Mouse (Mus musculus): ENCODE data around the gene Dnajb9. TPM values are rescaled to one million over a fixed set of nuclear protein-coding genes. Genes with fewer than 3 reads are reported as not detected.
"Not testable (repeated sequence)": the region's sequence is repeated elsewhere in the genome, so short reads cannot be mapped to it uniquely, and the experiment has no call there.

The Dnajb9 gene
- total and polyA plus RNA-seq, 2 experiments from 2014 or later = 12.3 to 34.7 TPM

GRCm38 (mm10) chr12:44223044-44223443 is 12.9 kb upstream of the Dnajb9 start:
- DNase-seq (ENCODE audit: low spot score) (no peak), ATAC-seq (no peak)
- no peak overlapping the region for H3K27ac ChIP-seq
- 82% methylated on average over 3 of the region's 3 CpGs for WGBS
- H3K4me2 ChIP-seq (ENCODE audit: low read depth, low read length) = no peak overlapping the region
- no peak overlapping the region for H3K4me3 ChIP-seq (ENCODE audit: low read length)
- no peaks in the 10 kb centered on the region for H3K9me3 ChIP-seq (ENCODE audit: low read length)
- no peaks in the 10 kb centered on the region for H3K4me1 ChIP-seq (ENCODE audit: insufficient read depth, low read length)
- no peak for TF ChIP-seq CTCF (IDR thresholded peaks at IDR 0.05; ENCODE audit: low read depth)
- no peaks in the 10 kb centered on the region for H3K36me3 ChIP-seq (ENCODE audit: insufficient read depth, low read length)
- no peak overlapping the region for H3K9ac ChIP-seq (replicated peaks; ENCODE audit: low read length)
- H3K27me3 ChIP-seq (ENCODE audit: insufficient read depth, low read length) = no peaks in the 10 kb centered on the region

DNA sequence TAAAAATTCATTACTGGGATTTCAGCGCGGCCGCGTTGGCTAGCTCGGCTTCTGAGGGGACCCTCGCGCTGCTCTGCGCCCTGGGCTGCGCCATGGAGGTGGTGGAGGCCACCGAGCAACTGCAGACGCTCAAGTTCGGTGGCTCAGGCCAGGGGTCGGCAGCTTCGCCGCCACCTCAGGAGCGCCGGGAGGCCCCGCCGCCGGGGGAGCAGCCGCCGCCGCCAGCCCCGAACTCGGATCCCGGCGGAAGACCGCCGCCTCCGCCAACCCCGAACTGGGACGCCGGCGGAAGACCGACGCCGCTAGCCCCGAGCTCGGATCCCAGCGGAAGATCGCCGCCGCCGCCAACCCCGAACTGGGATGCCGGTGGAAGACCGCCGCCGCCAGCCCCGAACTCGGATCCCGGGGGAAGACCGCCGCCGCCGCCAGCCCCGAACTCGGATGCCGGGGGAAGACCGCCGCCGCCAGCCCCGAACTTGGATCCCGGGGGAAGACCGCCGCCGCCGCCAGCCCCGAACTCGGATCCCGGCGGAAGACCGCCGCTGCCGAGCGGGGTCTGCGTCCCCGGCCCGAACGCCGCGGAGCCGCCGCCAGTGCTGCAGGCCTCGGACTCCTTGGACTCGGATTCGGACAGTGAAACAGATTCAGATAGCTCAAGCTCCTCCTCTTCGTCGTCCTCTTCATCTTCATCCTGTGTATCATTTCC is 11.7 kb upstream of the Dnajb9 start:
- 2% methylated on average over 81 of the region's 89 CpGs for WGBS
- ATAC-seq = peak; percentile 58; the same call in 1 of the 2 replicates

DNA sequence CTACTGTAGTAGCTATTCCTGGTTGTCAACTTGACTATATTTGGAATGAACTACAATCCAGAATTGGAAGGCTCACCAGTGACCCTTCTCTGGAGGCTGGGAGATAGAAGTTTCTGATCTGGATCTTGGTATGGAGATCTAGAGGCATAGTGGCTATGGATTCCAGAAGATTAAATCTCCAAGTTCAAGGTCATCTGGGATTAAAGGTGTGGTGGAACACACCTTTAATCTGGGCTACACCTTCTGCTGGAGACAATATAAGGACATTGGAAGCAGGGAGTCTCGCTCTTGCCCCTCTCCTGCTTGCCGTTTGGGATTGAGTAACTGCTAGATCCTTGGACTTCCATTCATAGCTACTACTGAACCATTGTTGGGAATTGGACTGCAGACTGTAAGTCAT is 10.9 kb upstream of the Dnajb9 start, which contains the start of gene Pnpla8:
Gene Pnpla8, plus strand, starts transcription at position 301 of the 400 bp plus-strand sequence.
- Histone ChIP-seq H3K27ac (peak within 1 kb of the TSS; percentile 32; the same call in 1 of the 2 replicates), H3K4me3 (ENCODE audit: low read length) (peak within 1 kb of the TSS; percentile 64), H3K9ac (replicated peaks; ENCODE audit: low read length) (peak within 1 kb of the TSS; percentile 77), H3K4me2 (ENCODE audit: low read depth, low read length) (peak within 1 kb of the TSS; percentile 76)
- not testable (repeated sequence) for H3K4me1 ChIP-seq (ENCODE audit: insufficient read depth, low read length); H3K9me3 ChIP-seq (ENCODE audit: low read length); H3K27me3 ChIP-seq (ENCODE audit: insufficient read depth, low read length); ATAC-seq; DNase-seq (ENCODE audit: low spot score); H3K36me3 ChIP-seq (ENCODE audit: insufficient read depth, low read length)
- WGBS = 88% methylated on average over 2 of the region's 2 CpGs

More for the DNA sequence above, 11.7 kb upstream of the Dnajb9 start:
- DNase-seq (ENCODE audit: low spot score) = peak; percentile 13
- H3K27me3 ChIP-seq (ENCODE audit: insufficient read depth, low read length) = no peaks in the 10 kb centered on the region
- H3K9ac ChIP-seq (replicated peaks; ENCODE audit: low read length) = peak overlapping the region; percentile 77
- H3K36me3 ChIP-seq (ENCODE audit: insufficient read depth, low read length) = no peaks in the 10 kb centered on the region
- H3K4me3 ChIP-seq (ENCODE audit: low read length) = peak overlapping the region; percentile 64
- no peaks in the 10 kb centered on the region for H3K9me3 ChIP-seq (ENCODE audit: low read length)
- peak overlapping the region; percentile 76 for H3K4me2 ChIP-seq (ENCODE audit: low read depth, low read length)
- no peaks in the 10 kb centered on the region for H3K4me1 ChIP-seq (ENCODE audit: insufficient read depth, low read length)
- TF ChIP-seq CTCF (IDR thresholded peaks at IDR 0.05; ENCODE audit: low read depth) = no peak
- peak overlapping the region; percentile 32; the same call in 1 of the 2 replicates for H3K27ac ChIP-seq

DNA sequence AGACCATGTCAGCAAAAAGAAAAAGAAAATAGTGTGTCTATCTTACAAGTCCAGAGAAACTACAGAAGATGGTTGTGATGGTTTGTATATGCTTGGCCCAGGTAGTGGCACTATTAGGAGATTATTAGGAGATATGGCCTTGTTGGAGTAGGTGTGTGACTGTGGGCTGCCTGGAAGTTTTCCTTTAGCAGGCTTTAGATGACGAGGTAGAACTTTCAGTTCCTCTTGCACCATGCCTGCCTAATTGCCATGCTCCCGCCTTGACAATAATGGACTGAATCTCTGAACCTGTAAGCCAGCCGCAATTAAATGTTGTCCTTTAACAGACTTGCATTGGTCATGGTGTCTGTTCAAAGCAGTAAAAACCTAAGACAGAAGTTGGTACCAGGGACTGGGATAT is 1.4 kb upstream of the Dnajb9 start:
- H3K4me1 ChIP-seq (ENCODE audit: insufficient read depth, low read length) = no peaks in the 10 kb centered on the region
- TF ChIP-seq CTCF (IDR thresholded peaks at IDR 0.05; ENCODE audit: low read depth) = no peak
- 94% methylated on average over 3 of the region's 3 CpGs for WGBS
- no peak for DNase-seq (ENCODE audit: low spot score)
- no peak overlapping the region for H3K4me2 ChIP-seq (ENCODE audit: low read depth, low read length)
- no peaks in the 10 kb centered on the region for H3K27me3 ChIP-seq (ENCODE audit: insufficient read depth, low read length)
- H3K36me3 ChIP-seq (ENCODE audit: insufficient read depth, low read length) = no peaks in the 10 kb centered on the region
- H3K9ac ChIP-seq (replicated peaks; ENCODE audit: low read length) = no peak overlapping the region
- no peak overlapping the region for H3K4me3 ChIP-seq (ENCODE audit: low read length)
- ATAC-seq = no peak
- H3K27ac ChIP-seq = no peak overlapping the region
- no peaks in the 10 kb centered on the region for H3K9me3 ChIP-seq (ENCODE audit: low read length)

- peak; percentile 17; the same call in 1 of the 2 replicates for TF ChIP-seq CTCF (IDR thresholded peaks at IDR 0.05; ENCODE audit: low read depth)
- WGBS = under 1% methylated on average over 37 of the region's 37 CpGs
- Histone ChIP-seq H3K4me1 (ENCODE audit: insufficient read depth, low read length) (no peaks in the 10 kb centered on the region), H3K4me2 (ENCODE audit: low read depth, low read length) (peak overlapping the region; percentile 73), H3K9me3 (ENCODE audit: low read length) (no peaks in the 10 kb centered on the region), H3K36me3 (ENCODE audit: insufficient read depth, low read length) (no peaks in the 10 kb centered on the region; the same call in 1 of the 2 replicates), H3K27ac (peak overlapping the region; percentile 92), H3K9ac (replicated peaks; ENCODE audit: low read length) (peak overlapping the region; percentile 93), H3K4me3 (ENCODE audit: low read length) (peak overlapping the region; percentile 98), H3K27me3 (ENCODE audit: insufficient read depth, low read length) (no peaks in the 10 kb centered on the region)
- ATAC-seq (no peak), DNase-seq (ENCODE audit: low spot score) (peak; percentile 60)
These were observed 844 bp downstream of the Dnajb9 start for GRCm38 (mm10) chr12:44209141-44209823.

GRCm38 (mm10) chr12:44197873-44198525 is 12.1 kb downstream of the Dnajb9 start:
- no peaks in the 10 kb centered on the region for H3K4me1 ChIP-seq (ENCODE audit: insufficient read depth, low read length)
- WGBS = 74% methylated on average over 4 of the region's 4 CpGs
- DNase-seq (ENCODE audit: low spot score) (no peak), ATAC-seq (no peak)
- no peak overlapping the region for H3K4me3 ChIP-seq (ENCODE audit: low read length)
- no peak for TF ChIP-seq CTCF (IDR thresholded peaks at IDR 0.05; ENCODE audit: low read depth)
- H3K27me3 ChIP-seq (ENCODE audit: insufficient read depth, low read length) = no peaks in the 10 kb centered on the region
- no peaks in the 10 kb centered on the region for H3K9me3 ChIP-seq (ENCODE audit: low read length)
- no peak overlapping the region for H3K27ac ChIP-seq
- no peak overlapping the region for H3K4me2 ChIP-seq (ENCODE audit: low read depth, low read length)
- H3K9ac ChIP-seq (replicated peaks; ENCODE audit: low read length) = no peak overlapping the region
- no peaks in the 10 kb centered on the region for H3K36me3 ChIP-seq (ENCODE audit: insufficient read depth, low read length)

Measured in hindbrain, postnatal 0 days (tissue).